8 mouse cellular contexts compared by ENCODE assay signal in genomic region chr19:47313387-47314075, GRCm38 (mm10).
DNase-seq lines count a peak whose midpoint lies in the region; ATAC-seq and TF ChIP-seq lines count a peak whose summit lies in the region.

No protein-coding gene starts in this region.

- H3K4me1 ChIP-seq in limb, embryonic 14.5 days (ENCODE audit: control insufficient read depth, insufficient read depth, low read length) = peaks cover 63% of the 10 kb centered on the region
- peaks cover 61% of the 10 kb centered on the region for H3K4me1 ChIP-seq in olfactory bulb, adult 2 months (ENCODE audit: control insufficient read depth, insufficient read depth, low read length)

- peak overlapping the region; percentile 89 for H3K4me2 ChIP-seq in limb, embryonic 14.5 days (replicated peaks; ENCODE audit: low read depth, low read length, severe bottlenecking)

- no peaks in the 10 kb centered on the region for H3K9me3 ChIP-seq in limb, embryonic 14.5 days (ENCODE audit: control insufficient read depth, low read length)

- peak overlapping the region; percentile 97 for H3K27ac ChIP-seq in limb, embryonic 14.5 days (replicated peaks; ENCODE audit: low read depth, low read length)
- H3K27ac ChIP-seq in olfactory bulb, adult 2 months (ENCODE audit: insufficient read depth, low read depth, low read length) = peak overlapping the region; percentile 33

- DNase-seq in right cerebral cortex, postnatal 10 days (ENCODE audit: low spot score in 2 of 2) = peak; percentile 61 to 62
- DNase-seq in right cerebral cortex, postnatal 25 days = no peak
- peak; percentile 42 to 51 for DNase-seq in cerebellum, postnatal 36 days
- DNase-seq in heart, postnatal 14 days = peak; percentile 54 to 58
- DNase-seq in limb, embryonic 14.5 days (ENCODE audit: low spot score) = peak; percentile 79
- DNase-seq in gastrocnemius, adult 18-20 months (ENCODE audit: low spot score) = no peak
- no peak for DNase-seq in yolk sac, embryonic 10.5 days (ENCODE audit: low spot score)

- no peak for TF ChIP-seq CTCF in olfactory bulb, adult 2 months (IDR thresholded peaks at IDR 0.05; ENCODE audit: insufficient read depth, low read depth, low read length)

- peak; percentile 49 for ATAC-seq in limb, embryonic 14.5 days (ENCODE audit: low FRiP score, low read depth)

- H3K36me3 ChIP-seq in limb, embryonic 14.5 days (ENCODE audit: control insufficient read depth, insufficient read depth, low read length) = peaks cover 30% of the 10 kb centered on the region

- intact Hi-C loops in heart, postnatal 14 days (cut with DNase I) = loop anchor here (2.0 kb wide), 1 partner anchor 33 kb away; no protein-coding TSS in a partner anchor

- peak overlapping the region; percentile 73 for H3K4me3 ChIP-seq in limb, embryonic 14.5 days (replicated peaks; ENCODE audit: low read length)
- H3K4me3 ChIP-seq in olfactory bulb, adult 2 months (ENCODE audit: insufficient read depth, low read depth, low read length) = peak overlapping the region; percentile 42

- WGBS in limb, embryonic 14.5 days = 2% methylated on average over 9 of the region's 11 CpGs
- 21% methylated on average over 11 of the region's 11 CpGs for WGBS in olfactory bulb, adult 2 months

- peak overlapping the region; percentile 95 for H3K9ac ChIP-seq in limb, embryonic 14.5 days (ENCODE audit: low read depth, low read length, severe bottlenecking)

- no peaks in the 10 kb centered on the region for H3K27me3 ChIP-seq in limb, embryonic 14.5 days (ENCODE audit: control insufficient read depth, insufficient read depth, low read length)

- peak; percentile 61; the same call in 1 of the 2 replicates for TF ChIP-seq POLR2A in limb, embryonic 14.5 days (IDR thresholded peaks at IDR 0.05; ENCODE audit: borderline replicate concordance, extremely low read depth, insufficient read depth, insufficient read length)
- TF ChIP-seq POLR2A in olfactory bulb, adult 2 months (IDR thresholded peaks at IDR 0.05; ENCODE audit: insufficient read depth, low read depth, low read length) = no peak

Comparison
In these comparisons a context has a peak if more than half of its experiments do, and no peak if none do; other contexts are left out.
1. DNase-seq: peak in right cerebral cortex, postnatal 10 days (2 of 2), cerebellum, postnatal 36 days (2 of 2), heart, postnatal 14 days (2 of 2) and limb, embryonic 14.5 days (single experiment); none in right cerebral cortex, postnatal 25 days (single experiment), gastrocnemius, adult 18-20 months (single experiment) and yolk sac, embryonic 10.5 days (single experiment).